In genomic region chr17:51791226-51791625, GRCm38 (mm10) we compare ENCODE assay signal across 24 mouse cellular contexts. TPM values are rescaled to one million over a fixed set of nuclear protein-coding genes. Genes with fewer than 3 reads are reported as not detected.
DNase-seq lines count a peak whose midpoint lies in the region; ATAC-seq lines count a peak whose summit lies in the region.
"Had no signal": no experiment of that assay in that cellular context is flagged by ENCODE, and none has a peak within 500 bp of the region (broad histone marks: within the 10 kb centered on the region; RNA-seq: fewer than 3 reads in every experiment).

No protein-coding gene starts in this region.

- H3K4me1 ChIP-seq in hindbrain, embryonic 11.5 days (replicated peaks; ENCODE audit: control insufficient read depth, insufficient read depth, low read length): 0 out of 2 replicates have a peak, but pooled peaks cover 3% of the 10 kb centered on the region
- H3K4me1 ChIP-seq in hindbrain, embryonic 13.5 days (replicated peaks): peaks cover 18% of the 10 kb centered on the region
- peaks cover 33% of the 10 kb centered on the region for H3K4me1 ChIP-seq in midbrain, embryonic 13.5 days (replicated peaks)
- H3K4me1 ChIP-seq in midbrain, embryonic 16.5 days (ENCODE audit: control insufficient read depth, insufficient read depth, low read length): peaks cover 7% of the 10 kb centered on the region
- peaks cover 21% of the 10 kb centered on the region for H3K4me1 ChIP-seq in forebrain, embryonic 16.5 days (replicated peaks; ENCODE audit: control insufficient read depth, insufficient read depth, low read length)
- peaks cover 14% of the 10 kb centered on the region for H3K4me1 ChIP-seq in hindbrain, embryonic 14.5 days (replicated peaks; ENCODE audit: control insufficient read depth, insufficient read depth, low read length)
- H3K4me1 ChIP-seq: intestine, embryonic 15.5 days had no signal

- no peaks in the 10 kb centered on the region for H3K9me3 ChIP-seq in hindbrain, embryonic 11.5 days (ENCODE audit: control insufficient read depth, low read length)
- no peaks in the 10 kb centered on the region for H3K9me3 ChIP-seq in hindbrain, embryonic 13.5 days
- no peaks in the 10 kb centered on the region for H3K9me3 ChIP-seq in midbrain, embryonic 13.5 days
- H3K9me3 ChIP-seq in midbrain, embryonic 16.5 days (replicated peaks; ENCODE audit: control insufficient read depth, low read length, poor library complexity, severe bottlenecking): no peaks in the 10 kb centered on the region
- H3K9me3 ChIP-seq in forebrain, embryonic 16.5 days (ENCODE audit: control insufficient read depth, low read length): no peaks in the 10 kb centered on the region
- no peaks in the 10 kb centered on the region for H3K9me3 ChIP-seq in hindbrain, embryonic 14.5 days (ENCODE audit: control insufficient read depth, low read length)
- H3K9me3 ChIP-seq: hindbrain, embryonic 15.5 days; intestine, embryonic 15.5 days; limb, embryonic 13.5 days; lung, embryonic 15.5 days; neural tube, embryonic 13.5 days had no signal

- H3K9ac ChIP-seq in hindbrain, embryonic 11.5 days (ENCODE audit: low read depth, low read length): no peak overlapping the region
- H3K9ac ChIP-seq in hindbrain, embryonic 13.5 days: no peak overlapping the region
- H3K9ac ChIP-seq in midbrain, embryonic 13.5 days (replicated peaks): no peak overlapping the region
- H3K9ac ChIP-seq in midbrain, embryonic 16.5 days (ENCODE audit: low read depth, low read length): no peak overlapping the region
- no peak overlapping the region for H3K9ac ChIP-seq in forebrain, embryonic 16.5 days (replicated peaks; ENCODE audit: low read depth, low read length)
- peak overlapping the region; percentile 4; the same call in 1 of the 2 replicates for H3K9ac ChIP-seq in hindbrain, embryonic 14.5 days
- H3K9ac ChIP-seq: hindbrain, embryonic 15.5 days; intestine, embryonic 15.5 days; limb, embryonic 13.5 days; lung, embryonic 15.5 days had no signal

- no peaks in the 10 kb centered on the region for H3K27me3 ChIP-seq in hindbrain, embryonic 11.5 days (ENCODE audit: control insufficient read depth, insufficient read depth, low read length)
- H3K27me3 ChIP-seq in hindbrain, embryonic 13.5 days: no peaks in the 10 kb centered on the region
- no peaks in the 10 kb centered on the region for H3K27me3 ChIP-seq in midbrain, embryonic 13.5 days
- H3K27me3 ChIP-seq in midbrain, embryonic 16.5 days (ENCODE audit: control insufficient read depth, insufficient read depth, low read depth, low read length): no peaks in the 10 kb centered on the region
- no peaks in the 10 kb centered on the region for H3K27me3 ChIP-seq in forebrain, embryonic 16.5 days (replicated peaks; ENCODE audit: control insufficient read depth, insufficient read depth, low read length)
- H3K27me3 ChIP-seq in hindbrain, embryonic 14.5 days (ENCODE audit: control insufficient read depth, insufficient read depth, low read length): no peaks in the 10 kb centered on the region
- H3K27me3 ChIP-seq: CH12.LX; hindbrain, embryonic 15.5 days; intestine, embryonic 15.5 days; limb, embryonic 13.5 days; lung, embryonic 15.5 days; neural tube, embryonic 13.5 days had no signal

- no peak overlapping the region for H3K4me2 ChIP-seq in hindbrain, embryonic 11.5 days (replicated peaks; ENCODE audit: low read depth, low read length)
- H3K4me2 ChIP-seq in hindbrain, embryonic 13.5 days: no peak overlapping the region
- H3K4me2 ChIP-seq in midbrain, embryonic 13.5 days (replicated peaks): no peak overlapping the region
- H3K4me2 ChIP-seq in midbrain, embryonic 16.5 days (ENCODE audit: low read length): no peak overlapping the region
- H3K4me2 ChIP-seq in forebrain, embryonic 16.5 days (ENCODE audit: low read length): no peak overlapping the region
- peak overlapping the region; percentile 9 for H3K4me2 ChIP-seq in hindbrain, embryonic 14.5 days (replicated peaks)
- H3K4me2 ChIP-seq: intestine, embryonic 15.5 days; liver, embryonic 11.5 days; lung, embryonic 15.5 days had no signal

- 84% methylated on average over 5 of the region's 5 CpGs for WGBS in hindbrain, embryonic 11.5 days
- WGBS in hindbrain, embryonic 13.5 days: 56% methylated on average over 5 of the region's 5 CpGs
- 53% methylated on average over 5 of the region's 5 CpGs for WGBS in midbrain, embryonic 13.5 days
- WGBS in midbrain, embryonic 16.5 days: 45% methylated on average over 5 of the region's 5 CpGs
- WGBS in forebrain, embryonic 16.5 days: 34% methylated on average over 5 of the region's 5 CpGs
- WGBS in hindbrain, embryonic 14.5 days: 56% methylated on average over 5 of the region's 5 CpGs

- H3K36me3 ChIP-seq in hindbrain, embryonic 11.5 days (ENCODE audit: control insufficient read depth, insufficient read depth, low read length): no peaks in the 10 kb centered on the region
- H3K36me3 ChIP-seq in hindbrain, embryonic 13.5 days: no peaks in the 10 kb centered on the region
- peaks cover 14% of the 10 kb centered on the region; the same call in 1 of the 2 replicates for H3K36me3 ChIP-seq in midbrain, embryonic 13.5 days
- no peaks in the 10 kb centered on the region for H3K36me3 ChIP-seq in midbrain, embryonic 16.5 days (ENCODE audit: control insufficient read depth, insufficient read depth, low read length)
- H3K36me3 ChIP-seq in forebrain, embryonic 16.5 days (ENCODE audit: control insufficient read depth, insufficient read depth): no peaks in the 10 kb centered on the region
- no peaks in the 10 kb centered on the region for H3K36me3 ChIP-seq in hindbrain, embryonic 14.5 days (replicated peaks; ENCODE audit: control insufficient read depth, insufficient read depth)
- H3K36me3 ChIP-seq: hindbrain, embryonic 15.5 days; intestine, embryonic 15.5 days; limb, embryonic 13.5 days; lung, embryonic 15.5 days had no signal

- no peak overlapping the region for H3K27ac ChIP-seq in hindbrain, embryonic 11.5 days (ENCODE audit: low read depth, low read length)
- no peak overlapping the region for H3K27ac ChIP-seq in hindbrain, embryonic 13.5 days
- no peak overlapping the region for H3K27ac ChIP-seq in midbrain, embryonic 13.5 days
- no peak overlapping the region for H3K27ac ChIP-seq in midbrain, embryonic 16.5 days (ENCODE audit: low read length)
- peak overlapping the region; percentile 33; the same call in 1 of the 2 replicates for H3K27ac ChIP-seq in forebrain, embryonic 16.5 days (ENCODE audit: low read length)
- H3K27ac ChIP-seq in hindbrain, embryonic 14.5 days: no peak overlapping the region
- H3K27ac ChIP-seq: intestine, embryonic 15.5 days; kidney, postnatal 0 days; limb, embryonic 13.5 days; lung, embryonic 15.5 days had no signal

- H3K4me3 ChIP-seq in hindbrain, embryonic 11.5 days (ENCODE audit: low read depth, low read length): no peak overlapping the region
- no peak overlapping the region for H3K4me3 ChIP-seq in hindbrain, embryonic 13.5 days
- H3K4me3 ChIP-seq in midbrain, embryonic 13.5 days (replicated peaks): no peak overlapping the region
- H3K4me3 ChIP-seq in midbrain, embryonic 16.5 days (ENCODE audit: low read depth, low read length): no peak overlapping the region
- H3K4me3 ChIP-seq in forebrain, embryonic 16.5 days (replicated peaks; ENCODE audit: low read length): no peak overlapping the region
- H3K4me3 ChIP-seq in hindbrain, embryonic 14.5 days (replicated peaks; ENCODE audit: low read length): no peak overlapping the region
- H3K4me3 ChIP-seq: erythroblast, embryonic 14.5 days; hindbrain, embryonic 15.5 days; intestine, embryonic 15.5 days; lung, embryonic 15.5 days; neural tube, embryonic 13.5 days had no signal

- ATAC-seq in hindbrain, embryonic 11.5 days (ENCODE audit: low FRiP score): 0 out of 2 replicates have a peak, but pooled peaks have one; percentile 2
- no peak for ATAC-seq in hindbrain, embryonic 13.5 days (ENCODE audit: low FRiP score)
- peak; percentile 8; the same call in 1 of the 2 replicates for ATAC-seq in midbrain, embryonic 13.5 days
- no peak for ATAC-seq in midbrain, embryonic 16.5 days
- ATAC-seq in forebrain, embryonic 16.5 days: peak; percentile 54
- ATAC-seq in hindbrain, embryonic 14.5 days (ENCODE audit: low FRiP score): 0 out of 2 replicates have a peak, but pooled peaks have one; percentile 17
- ATAC-seq: activated CD4-positive, CD25-positive, alpha-beta regulatory T cell, adult 4 months; intestine, embryonic 15.5 days had no signal

- no peak for DNase-seq in hindbrain, embryonic 11.5 days (ENCODE audit: low spot score)
- DNase-seq in hindbrain, embryonic 14.5 days (ENCODE audit: low spot score): no peak
- DNase-seq: adrenal gland, adult 2 months; adrenal gland, postnatal 36 days; cerebellum, adult 2 months; gastrocnemius, postnatal 14 days; heart, postnatal 14 days; kidney, adult 2 months; layer of hippocampus, adult 9-11 months; right cerebral cortex, postnatal 14 days had no signal

RNA-seq across cellular contexts. Expression of gene Satb1, which starts 41.9 kb away (rescaled TPM):
- polyA plus RNA-seq in hindbrain, embryonic 11.5 days (2014; fragmentation: Nextera tagmentation; extraction: Ambion mirVana): 29.5 and 32.0 TPM in 2 replicates
- polyA plus RNA-seq in hindbrain, embryonic 13.5 days (2015; fragmentation: Nextera tagmentation; extraction: Ambion mirVana): 31.4 and 32.1 TPM in 2 replicates
- 28.3 and 30.1 TPM in 2 replicates for polyA plus RNA-seq in midbrain, embryonic 13.5 days (2015; fragmentation: Nextera tagmentation; extraction: Ambion mirVana)
- 19.3 and 22.8 TPM in 2 replicates for polyA plus RNA-seq in midbrain, embryonic 16.5 days (2015; fragmentation: Nextera tagmentation; extraction: Ambion mirVana)
- polyA plus RNA-seq in forebrain, embryonic 16.5 days (2015; fragmentation: Nextera tagmentation; extraction: Ambion mirVana): 43.2 and 50.9 TPM in 2 replicates
- 42.6 and 44.1 TPM in 2 replicates for polyA plus RNA-seq in hindbrain, embryonic 14.5 days (2014; fragmentation: Nextera tagmentation; extraction: Ambion mirVana)

Comparison
In these comparisons a context has a peak if more than half of its experiments do, and no peak if none do; other contexts are left out.
1. ATAC-seq: peak in hindbrain, embryonic 11.5 days (single experiment), midbrain, embryonic 13.5 days (single experiment), forebrain, embryonic 16.5 days (single experiment) and hindbrain, embryonic 14.5 days (single experiment); none in hindbrain, embryonic 13.5 days (single experiment) and midbrain, embryonic 16.5 days (single experiment).